Mouse (Mus musculus): Measurements from ENCODE around the gene Siglech. TPM values are rescaled to one million over a fixed set of nuclear protein-coding genes. Genes with fewer than 3 reads are reported as not detected.

Gene Siglech
- polyA plus RNA-seq (2012): not detected in 2 replicates

DNA sequence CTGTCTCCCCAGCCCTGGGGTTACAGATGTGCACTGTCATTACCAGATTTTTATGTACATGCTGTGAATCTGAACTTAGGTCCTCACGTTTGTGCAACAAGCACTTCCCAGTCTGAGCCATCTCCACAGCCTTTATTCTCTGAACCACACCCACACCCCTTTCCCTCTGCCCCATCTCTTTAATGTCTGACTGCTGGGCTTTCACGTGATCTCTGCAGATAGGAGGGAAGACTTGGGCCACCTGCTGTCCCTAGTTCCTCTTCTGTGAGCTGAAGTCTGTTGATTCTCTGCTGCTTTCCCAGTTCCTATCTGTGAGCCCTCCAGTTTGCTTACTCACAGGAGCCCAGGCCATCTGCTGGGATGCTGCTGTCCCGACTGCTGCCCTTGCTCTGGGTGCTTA, at the start of gene Siglech:
Gene Siglech (plus strand): TSS at position 253 of the 400 bp plus-strand sequence.
- Histone ChIP-seq H3K9me3 (ENCODE audit: control insufficient read depth, low read length) (no peaks in the 10 kb centered on the region), H3K27me3 (ENCODE audit: control insufficient read depth) (no peaks in the 10 kb centered on the region), H3K4me1 (ENCODE audit: control insufficient read depth) (no peaks in the 10 kb centered on the region), H3K4me3 (replicated peaks) (no peak within 1 kb of the TSS), H3K36me3 (ENCODE audit: control insufficient read depth) (no peaks in the 10 kb centered on the region)
- no peak for TF ChIP-seq GATA1 (IDR thresholded peaks at IDR 0.05; ENCODE audit: low read length)

DNA sequence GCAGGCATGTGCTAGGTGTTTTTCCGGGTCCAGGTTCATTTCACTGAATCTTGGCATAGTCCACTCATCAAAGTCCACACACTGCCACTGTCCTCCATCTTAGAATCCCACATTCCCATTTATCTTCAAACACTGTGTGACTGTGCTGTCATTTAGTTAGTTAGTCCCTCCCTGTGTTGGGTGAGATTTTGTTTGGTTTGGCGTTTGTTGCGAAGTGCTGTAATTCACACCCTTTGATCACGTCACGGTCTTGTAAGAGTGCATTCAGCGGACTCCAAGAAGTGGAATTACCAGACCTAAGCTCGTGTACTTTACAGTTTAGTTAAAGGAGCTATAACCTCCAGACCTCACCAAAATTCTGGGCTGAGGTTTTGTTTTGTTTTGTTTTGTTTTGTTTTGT, 45.3 kb upstream of the Siglech start:
- Histone ChIP-seq H3K4me1 (ENCODE audit: control insufficient read depth) (no peaks in the 10 kb centered on the region), H3K27me3 (ENCODE audit: control insufficient read depth) (no peaks in the 10 kb centered on the region), H3K4me3 (replicated peaks) (no peak overlapping the region), H3K36me3 (ENCODE audit: control insufficient read depth) (no peaks in the 10 kb centered on the region), H3K9me3 (ENCODE audit: control insufficient read depth, low read length) (no peaks in the 10 kb centered on the region)
- TF ChIP-seq GATA1 (IDR thresholded peaks at IDR 0.05; ENCODE audit: low read length) (no peak), TAL1 (IDR thresholded peaks at IDR 0.05; ENCODE audit: low read length) (no peak)

DNA sequence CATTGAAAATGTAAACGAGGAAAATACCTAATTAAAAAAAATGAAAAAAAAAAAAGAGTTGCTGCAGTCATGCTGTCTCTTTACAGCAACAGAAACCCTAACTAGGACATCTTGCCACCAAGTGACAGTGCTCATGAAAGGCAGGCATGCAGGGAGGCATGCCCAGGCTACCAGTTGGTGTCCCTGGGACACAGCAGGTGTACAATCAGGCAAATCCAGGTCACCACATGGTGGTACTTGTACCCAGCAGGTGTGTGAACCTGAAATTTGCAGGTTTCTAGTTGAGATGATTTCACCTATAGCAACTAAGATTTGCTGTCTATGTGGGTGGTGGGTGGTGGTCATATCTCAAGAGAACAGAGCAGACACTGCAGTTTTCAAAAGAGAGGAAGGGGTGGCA, 39.1 kb upstream of the Siglech start:
- H3K27me3 ChIP-seq (ENCODE audit: control insufficient read depth): no peaks in the 10 kb centered on the region
- no peaks in the 10 kb centered on the region for H3K4me1 ChIP-seq (ENCODE audit: control insufficient read depth)
- H3K36me3 ChIP-seq (ENCODE audit: control insufficient read depth): no peaks in the 10 kb centered on the region
- H3K4me3 ChIP-seq (replicated peaks): no peak overlapping the region
- no peaks in the 10 kb centered on the region for H3K9me3 ChIP-seq (ENCODE audit: control insufficient read depth, low read length)
- TF ChIP-seq GATA1 (IDR thresholded peaks at IDR 0.05; ENCODE audit: low read length) (no peak), TAL1 (IDR thresholded peaks at IDR 0.05; ENCODE audit: low read length) (no peak)

DNA sequence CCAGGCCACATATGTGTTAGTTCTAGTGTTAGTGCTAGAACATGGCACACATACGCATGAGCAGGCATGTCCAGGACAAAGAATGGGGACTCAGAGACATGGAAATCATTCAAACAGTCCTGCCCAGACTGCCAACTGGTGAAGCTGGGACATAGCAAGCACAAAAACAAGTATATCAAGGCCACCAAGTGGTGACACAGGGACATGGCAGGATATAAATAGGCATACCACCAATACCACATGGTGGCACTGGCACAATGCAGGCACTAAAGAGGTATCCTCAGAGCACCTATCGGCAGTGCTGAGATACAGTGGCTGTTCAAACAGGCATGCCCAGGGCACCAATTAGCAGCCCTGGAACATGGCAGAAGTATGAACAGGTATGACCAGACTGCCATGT, 33.5 kb upstream of the Siglech start:
- Histone ChIP-seq H3K27me3 (ENCODE audit: control insufficient read depth) (no peaks in the 10 kb centered on the region), H3K4me3 (replicated peaks) (no peak overlapping the region), H3K4me1 (ENCODE audit: control insufficient read depth) (no peaks in the 10 kb centered on the region), H3K36me3 (ENCODE audit: control insufficient read depth) (no peaks in the 10 kb centered on the region), H3K9me3 (ENCODE audit: control insufficient read depth, low read length) (no peaks in the 10 kb centered on the region)
- no peak for TF ChIP-seq TAL1 (IDR thresholded peaks at IDR 0.05; ENCODE audit: low read length)
- no peak for TF ChIP-seq GATA1 (IDR thresholded peaks at IDR 0.05; ENCODE audit: low read length)

DNA sequence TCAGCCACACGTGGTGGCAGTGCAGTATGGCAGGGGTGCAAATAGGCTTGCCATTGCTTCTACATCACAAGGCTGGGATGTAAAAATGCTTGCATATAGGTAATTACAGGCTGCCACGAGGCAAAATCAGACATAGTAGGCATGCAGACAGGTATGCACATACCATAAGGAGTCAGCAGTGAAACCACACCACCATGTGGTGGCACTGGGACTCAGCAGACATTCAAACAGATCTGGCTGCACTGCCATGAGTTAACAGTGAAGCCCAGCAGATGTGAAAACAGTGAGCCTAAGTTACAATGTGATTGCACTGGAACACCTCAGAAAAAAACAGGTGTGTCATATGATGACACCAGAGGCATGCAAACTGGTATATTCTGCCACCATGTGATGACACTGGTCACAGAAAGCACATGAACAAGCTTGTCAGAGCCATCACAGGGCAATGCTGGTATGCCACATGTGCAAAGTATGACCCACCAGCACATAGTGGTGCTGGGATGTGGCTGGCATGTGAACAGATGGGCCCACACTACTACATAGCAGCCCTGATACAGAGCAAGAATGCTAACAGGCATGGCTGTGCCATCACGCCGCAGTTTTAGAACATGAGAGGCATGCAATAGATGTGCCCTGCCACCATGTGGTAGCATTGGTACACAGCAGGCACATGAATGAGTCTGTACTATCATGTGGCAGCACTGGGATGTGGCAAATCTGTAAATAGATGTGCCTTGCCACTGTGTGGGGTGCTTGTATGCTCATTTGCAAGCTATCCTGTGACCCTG, 30.7 kb upstream of the Siglech start:
- Histone ChIP-seq H3K27me3 (ENCODE audit: control insufficient read depth) (no peaks in the 10 kb centered on the region), H3K9me3 (ENCODE audit: control insufficient read depth, low read length) (no peaks in the 10 kb centered on the region), H3K4me1 (ENCODE audit: control insufficient read depth) (no peaks in the 10 kb centered on the region), H3K4me3 (replicated peaks) (no peak overlapping the region), H3K36me3 (ENCODE audit: control insufficient read depth) (no peaks in the 10 kb centered on the region)
- no peak for TF ChIP-seq GATA1 (IDR thresholded peaks at IDR 0.05; ENCODE audit: low read length)
- TF ChIP-seq TAL1 (IDR thresholded peaks at IDR 0.05; ENCODE audit: low read length): no peak

DNA sequence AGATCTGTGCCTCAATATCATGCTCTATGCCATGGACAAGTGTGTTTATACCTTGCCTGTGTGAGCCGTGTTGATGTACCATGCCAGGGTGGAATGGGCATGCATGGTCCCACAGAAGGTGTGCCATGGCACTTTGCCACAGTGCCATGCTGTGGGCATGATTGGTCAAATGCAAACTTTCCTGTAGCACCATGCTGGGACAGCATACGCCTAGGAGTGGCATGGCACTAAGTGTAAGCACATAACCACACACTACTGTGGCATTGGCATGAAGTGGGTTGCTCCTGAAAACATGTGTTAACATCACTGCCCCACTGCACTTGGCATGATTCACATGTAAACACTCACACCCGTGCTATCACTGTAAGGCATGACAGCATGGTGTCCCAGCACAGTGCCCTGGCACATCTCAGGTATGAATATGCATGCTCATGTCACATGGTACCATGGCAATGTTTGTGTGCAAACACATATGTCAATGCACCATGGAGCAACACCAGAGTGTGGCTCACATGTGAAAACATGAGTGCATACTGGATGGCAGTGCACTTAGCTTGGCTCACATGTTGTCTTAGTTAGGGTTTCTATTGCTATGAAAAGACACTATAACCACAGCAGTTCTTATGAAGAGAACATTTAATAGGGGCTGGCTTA, 24.2 kb upstream of the Siglech start:
- TF ChIP-seq TAL1 (IDR thresholded peaks at IDR 0.05; ENCODE audit: low read length): no peak
- no peak for TF ChIP-seq GATA1 (IDR thresholded peaks at IDR 0.05; ENCODE audit: low read length)
- no peaks in the 10 kb centered on the region for H3K36me3 ChIP-seq (ENCODE audit: control insufficient read depth)
- H3K4me1 ChIP-seq (ENCODE audit: control insufficient read depth): no peaks in the 10 kb centered on the region
- H3K4me3 ChIP-seq (replicated peaks): no peak overlapping the region
- H3K27me3 ChIP-seq (ENCODE audit: control insufficient read depth): no peaks in the 10 kb centered on the region
- no peaks in the 10 kb centered on the region for H3K9me3 ChIP-seq (ENCODE audit: control insufficient read depth, low read length)

DNA sequence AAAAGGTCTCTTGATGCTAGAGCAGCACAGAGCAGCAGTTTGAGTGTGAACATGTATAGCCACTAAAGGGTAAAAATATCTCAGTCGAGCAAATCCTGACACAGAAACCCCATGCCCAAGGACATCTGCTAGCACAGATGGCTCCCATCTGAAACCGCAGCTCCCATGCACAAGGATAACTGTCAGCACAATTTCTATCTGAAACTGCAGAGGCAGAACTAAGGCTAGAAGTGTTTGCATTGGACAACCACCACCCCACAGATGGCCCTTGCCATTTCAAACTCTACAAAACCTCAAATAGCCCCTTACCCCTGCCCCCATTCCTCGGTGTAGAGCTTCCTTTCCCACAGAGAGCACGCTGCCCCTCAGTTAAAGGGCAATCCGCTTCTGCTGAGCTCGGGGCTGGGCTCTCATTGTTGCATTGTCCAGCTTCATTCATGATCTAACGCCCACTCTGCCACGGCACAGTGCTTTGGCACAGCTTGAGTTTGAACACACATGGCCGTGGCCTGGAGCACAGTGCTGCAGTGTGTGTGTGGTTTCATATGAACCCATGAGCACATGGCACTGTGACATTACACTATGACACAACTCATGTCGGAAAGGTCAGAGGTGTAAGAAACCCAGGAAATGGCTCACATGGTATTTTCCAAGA, 23.3 kb upstream of the Siglech start:
- Histone ChIP-seq H3K4me3 (replicated peaks) (no peak overlapping the region), H3K36me3 (ENCODE audit: control insufficient read depth) (no peaks in the 10 kb centered on the region), H3K4me1 (ENCODE audit: control insufficient read depth) (no peaks in the 10 kb centered on the region), H3K9me3 (ENCODE audit: control insufficient read depth, low read length) (no peaks in the 10 kb centered on the region), H3K27me3 (ENCODE audit: control insufficient read depth) (no peaks in the 10 kb centered on the region)
- TF ChIP-seq TAL1 (IDR thresholded peaks at IDR 0.05; ENCODE audit: low read length) (no peak), GATA1 (IDR thresholded peaks at IDR 0.05; ENCODE audit: low read length) (no peak)

DNA sequence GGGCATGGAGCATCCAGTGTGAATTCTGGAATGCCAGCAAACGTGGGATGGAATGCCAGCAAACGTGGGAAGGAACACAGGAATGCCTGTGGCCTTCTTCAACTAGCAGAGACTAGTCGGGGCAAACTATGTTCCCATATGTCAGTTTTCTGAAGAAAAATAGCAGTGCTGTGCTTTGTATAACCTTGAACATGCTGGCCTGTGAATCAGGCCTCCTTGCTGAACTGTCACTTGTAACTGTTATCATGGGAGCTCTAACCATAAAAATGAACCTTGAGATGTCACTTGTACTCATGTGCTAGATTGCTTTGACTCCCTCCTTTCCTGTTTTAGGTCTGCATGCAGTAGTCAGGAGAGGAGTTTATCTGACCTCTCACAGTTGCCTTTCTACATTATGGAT, 17.1 kb upstream of the Siglech start:
- Histone ChIP-seq H3K27me3 (ENCODE audit: control insufficient read depth) (no peaks in the 10 kb centered on the region), H3K36me3 (ENCODE audit: control insufficient read depth) (no peaks in the 10 kb centered on the region), H3K9me3 (ENCODE audit: control insufficient read depth, low read length) (no peaks in the 10 kb centered on the region), H3K4me3 (replicated peaks) (no peak overlapping the region), H3K4me1 (ENCODE audit: control insufficient read depth) (no peaks in the 10 kb centered on the region)
- no peak for TF ChIP-seq GATA1 (IDR thresholded peaks at IDR 0.05; ENCODE audit: low read length)
- TF ChIP-seq TAL1 (IDR thresholded peaks at IDR 0.05; ENCODE audit: low read length): no peak

DNA sequence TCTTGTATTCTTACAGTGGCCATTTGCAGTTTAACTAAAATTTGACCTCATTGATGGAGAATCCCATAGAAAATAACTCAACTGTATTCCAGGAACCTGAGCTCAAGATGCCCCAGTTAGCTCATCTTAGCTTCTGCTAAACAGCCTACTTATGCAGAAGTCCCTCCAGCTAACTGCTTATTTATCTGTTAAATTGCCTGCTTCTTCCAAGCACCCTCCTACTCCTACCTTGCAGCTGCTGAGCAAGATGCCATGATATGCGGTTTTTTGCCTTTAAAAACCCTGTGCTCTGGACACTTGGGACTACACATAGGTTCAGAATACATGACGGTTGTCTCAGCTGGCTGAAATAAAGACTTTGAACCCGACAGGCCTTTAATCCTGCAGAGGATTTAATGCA, 8.6 kb upstream of the Siglech start:
- Histone ChIP-seq H3K36me3 (ENCODE audit: control insufficient read depth) (no peaks in the 10 kb centered on the region), H3K27me3 (ENCODE audit: control insufficient read depth) (no peaks in the 10 kb centered on the region), H3K9me3 (ENCODE audit: control insufficient read depth, low read length) (no peaks in the 10 kb centered on the region), H3K4me1 (ENCODE audit: control insufficient read depth) (no peaks in the 10 kb centered on the region), H3K4me3 (replicated peaks) (no peak overlapping the region)
- TF ChIP-seq TAL1 (IDR thresholded peaks at IDR 0.05; ENCODE audit: low read length): no peak
